Mouse (Mus musculus) CD4-positive, CD25-positive, alpha-beta regulatory T cell, adult 4 months (primary cell): ENCODE measurements around the gene Gria2. TPM values are rescaled to one million over a fixed set of nuclear protein-coding genes. Genes with fewer than 3 reads are reported as not detected.

Experiments
- ATAC-seq: one replicate; pipeline ENCODE4 v1.8.0; 2017
- polyA plus RNA-seq, 2 experiments: library from polyadenylated mRNA; unstranded; fragments of 100-300 nt; shearing (Covaris generic); gene quantifications; one replicate each; pipeline ENCODE4 v1.2.1; 2017

Gria2 gene
- polyA plus RNA-seq = not detected

DNA sequence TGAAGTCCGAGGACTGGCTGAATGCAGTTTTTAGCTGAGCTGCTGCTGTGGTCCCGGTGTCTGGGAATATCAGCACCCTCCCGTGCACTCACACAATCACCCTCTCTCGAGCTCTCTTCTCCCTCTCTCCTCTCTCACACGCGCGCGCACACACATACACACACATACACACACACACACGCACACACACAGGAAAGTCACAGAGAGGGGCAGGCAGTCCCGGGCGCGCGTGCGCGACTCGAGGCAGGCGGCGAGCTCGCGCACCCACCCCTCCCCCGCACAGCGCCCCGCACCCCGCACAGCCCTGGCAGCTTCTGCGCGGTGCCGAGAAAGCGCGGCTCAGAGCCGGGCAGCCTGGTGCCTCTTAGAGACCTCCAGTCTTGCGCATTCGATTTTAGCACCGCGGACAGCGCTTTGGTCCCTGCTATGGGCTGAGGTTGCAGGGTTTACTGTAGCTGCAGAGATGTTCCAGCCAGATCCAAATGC, at the start of gene Gria2:
Gria2 (minus strand) TSS at position 240 of the 486 bp plus-strand sequence.
- ATAC-seq = no peak

- no peak for ATAC-seq
Measured at GRCm38 (mm10) chr3:80850947-80851346, 48.3 kb upstream of the Gria2 start.

DNA sequence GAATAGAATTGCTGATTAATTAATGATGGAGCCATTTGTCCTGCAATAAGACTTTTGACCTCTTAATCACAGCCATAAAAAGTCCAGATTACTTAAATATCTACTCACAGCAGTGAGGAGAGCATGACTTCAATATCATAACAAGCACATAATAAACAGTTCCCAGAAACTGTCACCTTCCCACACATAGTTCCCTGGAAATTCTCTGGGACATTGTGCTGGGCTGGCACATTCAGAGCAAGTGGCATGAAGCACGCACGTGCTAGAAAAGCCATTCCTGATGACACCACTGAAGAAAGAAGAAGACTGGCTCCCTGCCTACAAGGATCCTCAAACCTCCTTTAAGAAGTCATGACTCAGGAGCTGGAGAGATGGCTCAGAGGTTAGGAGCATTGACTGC, 43.0 kb upstream of the Gria2 start:
- no peak for ATAC-seq

GRCm38 (mm10) chr3:80839845-80840244, 37.2 kb upstream of the Gria2 start:
- ATAC-seq = no peak

- ATAC-seq = no peak
Measured at GRCm38 (mm10) chr3:80837583-80837982, 34.9 kb upstream of the Gria2 start.

GRCm38 (mm10) chr3:80823975-80824374, 21.3 kb upstream of the Gria2 start:
- ATAC-seq = no peak

GRCm38 (mm10) chr3:80818619-80819018, 16.0 kb upstream of the Gria2 start:
- ATAC-seq = no peak

GRCm38 (mm10) chr3:80813734-80814133, 11.1 kb upstream of the Gria2 start:
- ATAC-seq = no peak

DNA sequence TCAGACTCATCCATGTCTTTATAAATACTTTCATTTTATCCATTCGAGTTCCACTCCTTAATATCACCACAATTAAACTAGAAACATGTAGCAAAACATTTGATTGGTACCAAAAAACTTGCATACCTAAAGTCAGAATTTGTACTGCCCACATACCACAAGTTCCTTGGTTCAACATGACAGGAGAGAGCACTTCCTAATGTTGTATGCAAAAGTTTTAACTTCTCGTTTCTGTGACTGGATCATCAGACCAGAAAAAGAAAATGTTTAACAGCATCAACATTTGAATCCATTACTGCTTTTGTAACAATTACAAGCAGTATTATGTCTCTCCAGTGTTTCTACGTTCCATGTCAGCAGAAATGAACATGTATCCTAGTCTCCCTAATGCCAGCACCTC, 9.6 kb upstream of the Gria2 start:
- ATAC-seq = no peak

GRCm38 (mm10) chr3:80805327-80805726, 2.7 kb upstream of the Gria2 start:
- no peak for ATAC-seq

DNA sequence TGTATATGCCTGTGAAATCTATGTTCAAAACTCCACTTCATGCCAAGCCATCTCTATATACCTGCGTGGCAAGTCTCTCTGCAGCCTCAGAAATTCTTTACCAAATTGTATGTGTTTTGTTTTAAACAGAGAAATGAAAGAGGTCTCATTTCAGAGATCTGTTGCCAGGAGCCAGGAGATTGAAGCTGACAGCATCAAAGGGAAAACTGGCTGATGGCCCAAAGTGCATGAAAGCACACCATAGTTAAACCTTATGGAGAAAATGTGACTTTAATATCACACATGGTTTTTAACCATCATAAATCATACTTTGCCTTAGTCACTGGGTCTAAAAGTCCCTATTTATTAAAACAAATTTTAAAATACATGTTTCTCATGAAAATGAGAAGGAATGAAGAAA, 1.2 kb upstream of the Gria2 start:
- no peak for ATAC-seq

GRCm38 (mm10) chr3:80803211-80803610, 576 bp upstream of the Gria2 start:
- ATAC-seq = no peak

DNA sequence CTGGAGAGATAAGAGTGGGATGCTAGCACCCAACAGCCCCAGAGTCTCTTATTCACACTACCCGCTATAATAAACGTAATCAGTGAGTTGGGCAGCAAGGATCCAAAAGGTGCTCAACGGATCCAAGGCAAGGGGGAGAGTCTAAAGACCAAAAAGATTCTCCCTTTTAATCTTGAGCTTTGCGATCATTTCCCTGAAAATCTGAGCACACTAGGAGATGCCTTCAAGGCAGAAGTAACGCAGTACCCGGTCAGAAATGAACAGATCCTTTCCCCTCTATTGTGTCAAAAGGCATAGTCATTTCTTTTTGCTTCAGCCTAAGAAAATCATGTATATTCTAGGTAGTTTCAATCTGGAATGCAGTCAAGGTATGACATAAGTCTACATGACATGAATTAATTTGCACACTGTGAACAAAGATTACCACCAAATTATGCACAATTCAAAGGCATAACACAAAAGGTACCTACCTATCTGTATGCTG, 766 bp downstream of the Gria2 start:
- ATAC-seq = no peak

- ATAC-seq = no peak
Measured at GRCm38 (mm10) chr3:80800995-80801826, 1.4 kb downstream of the Gria2 start.

- ATAC-seq = no peak
Measured at GRCm38 (mm10) chr3:80800299-80800994, 2.2 kb downstream of the Gria2 start.

- ATAC-seq = no peak
Measured at GRCm38 (mm10) chr3:80797935-80798334, 4.7 kb downstream of the Gria2 start.

GRCm38 (mm10) chr3:80796764-80797163, 5.9 kb downstream of the Gria2 start:
- ATAC-seq = no peak

- no peak for ATAC-seq
Measured at GRCm38 (mm10) chr3:80795284-80795683, 7.4 kb downstream of the Gria2 start.

GRCm38 (mm10) chr3:80787116-80787744, 15.4 kb downstream of the Gria2 start:
- ATAC-seq = no peak

DNA sequence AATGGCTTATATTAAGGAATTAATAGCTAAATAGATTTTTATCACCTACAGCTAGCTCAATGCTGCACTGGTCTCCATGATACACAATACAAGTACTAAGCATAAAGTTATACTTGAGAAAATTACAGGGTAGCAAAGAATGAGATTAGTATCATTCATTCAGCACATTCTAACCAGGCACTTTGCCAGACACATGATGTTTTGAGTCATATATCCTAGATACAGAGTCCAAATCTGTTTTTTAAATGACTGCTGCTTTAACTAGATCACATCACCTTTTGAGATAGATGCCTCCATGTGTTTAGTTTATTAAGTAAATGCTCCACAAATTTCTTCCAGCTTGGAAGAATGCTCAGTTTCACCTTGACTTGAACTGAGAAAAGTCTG, 21.5 kb downstream of the Gria2 start:
- no peak for ATAC-seq

GRCm38 (mm10) chr3:80780383-80781143, 22.1 kb downstream of the Gria2 start:
- ATAC-seq = no peak

GRCm38 (mm10) chr3:80776628-80777027, 26.0 kb downstream of the Gria2 start:
- ATAC-seq = no peak

- ATAC-seq = no peak
Measured at GRCm38 (mm10) chr3:80775971-80776370, 26.7 kb downstream of the Gria2 start.
